Mouse (Mus musculus): Measurements from ENCODE around the gene Tmem59l. TPM values are rescaled to one million over a fixed set of nuclear protein-coding genes. Genes with fewer than 3 reads are reported as not detected.

Gene Tmem59l
- total and polyA plus RNA-seq, 3 experiments: 0.21 TPM; not detected in 2

- Histone ChIP-seq H3K79me2 (replicated peaks; ENCODE audit: control insufficient read depth, insufficient read depth, low read length) (no peaks in the 10 kb centered on the region), H3K27me3 (ENCODE audit: control insufficient read depth, insufficient read depth, low read length) (no peaks in the 10 kb centered on the region), H3K4me1 (ENCODE audit: control insufficient read depth, insufficient read depth, low read length) (no peaks in the 10 kb centered on the region; the same call in 1 of the 2 replicates), H3K36me3 (ENCODE audit: control insufficient read depth, insufficient read depth, low read length) (no peaks in the 10 kb centered on the region), H3K9ac (ENCODE audit: low read depth, low read length) (no peak overlapping the region), H3K4me3 (no peak overlapping the region), H3K27ac (no peak overlapping the region)
- WGBS: 56% methylated on average over 1 of the region's 1 CpGs
- intact Hi-C loops (cut with DNase I): no loop called here
- no peak for DNase-seq
- TF ChIP-seq POLR2A (IDR thresholded peaks at IDR 0.05; ENCODE audit: insufficient read depth, low read depth, low read length) (no peak), CTCF (IDR thresholded peaks at IDR 0.05) (no peak), EP300 (IDR thresholded peaks at IDR 0.05; ENCODE audit: insufficient read depth, low read depth, low read length) (no peak)
Measured at GRCm38 (mm10) chr8:70445988-70446387, 41.2 kb downstream of the Tmem59l start.

- 83% methylated on average over 4 of the region's 4 CpGs for WGBS
- H3K27ac ChIP-seq: no peak overlapping the region
- TF ChIP-seq EP300 (IDR thresholded peaks at IDR 0.05; ENCODE audit: insufficient read depth, low read depth, low read length) (no peak), CTCF (IDR thresholded peaks at IDR 0.05) (no peak), POLR2A (IDR thresholded peaks at IDR 0.05; ENCODE audit: insufficient read depth, low read depth, low read length) (no peak)
- H3K9ac ChIP-seq (ENCODE audit: low read depth, low read length): no peak overlapping the region
- no peak for DNase-seq
- H3K27me3 ChIP-seq (ENCODE audit: control insufficient read depth, insufficient read depth, low read length): no peaks in the 10 kb centered on the region
- intact Hi-C loops (cut with DNase I): no loop called here
- no peaks in the 10 kb centered on the region for H3K36me3 ChIP-seq (ENCODE audit: control insufficient read depth, insufficient read depth, low read length)
- peaks cover 3% of the 10 kb centered on the region for H3K4me1 ChIP-seq (ENCODE audit: control insufficient read depth, insufficient read depth, low read length)
- H3K79me2 ChIP-seq (replicated peaks; ENCODE audit: control insufficient read depth, insufficient read depth, low read length): peaks cover 4% of the 10 kb centered on the region; the same call in 1 of the 2 replicates
- no peak overlapping the region for H3K4me3 ChIP-seq
Measured at GRCm38 (mm10) chr8:70443326-70443725, 43.8 kb downstream of the Tmem59l start.

- no peak overlapping the region for H3K9ac ChIP-seq (ENCODE audit: low read depth, low read length)
- 44% methylated on average over 3 of the region's 3 CpGs for WGBS
- intact Hi-C loops (cut with DNase I): no loop called here
Measured at GRCm38 (mm10) chr8:70441565-70441964, 45.6 kb downstream of the Tmem59l start.

GRCm38 (mm10) chr8:70440246-70440645, 46.9 kb downstream of the Tmem59l start:
- Histone ChIP-seq H3K27ac (no peak overlapping the region), H3K4me1 (ENCODE audit: control insufficient read depth, insufficient read depth, low read length) (peaks cover 3% of the 10 kb centered on the region), H3K9ac (ENCODE audit: low read depth, low read length) (no peak overlapping the region), H3K79me2 (replicated peaks; ENCODE audit: control insufficient read depth, insufficient read depth, low read length) (peaks cover 6% of the 10 kb centered on the region; the same call in 1 of the 2 replicates), H3K4me3 (no peak overlapping the region), H3K27me3 (ENCODE audit: control insufficient read depth, insufficient read depth, low read length) (no peaks in the 10 kb centered on the region), H3K36me3 (ENCODE audit: control insufficient read depth, insufficient read depth, low read length) (no peaks in the 10 kb centered on the region)
- 48% methylated on average over 3 of the region's 3 CpGs for WGBS
- TF ChIP-seq CTCF (IDR thresholded peaks at IDR 0.05): no peak
- no peak for TF ChIP-seq EP300 (IDR thresholded peaks at IDR 0.05; ENCODE audit: insufficient read depth, low read depth, low read length)
- no peak for TF ChIP-seq POLR2A (IDR thresholded peaks at IDR 0.05; ENCODE audit: insufficient read depth, low read depth, low read length)
- intact Hi-C loops (cut with DNase I): no loop called here
- no peak for DNase-seq

More at GRCm38 (mm10) chr8:70441565-70441964, 45.6 kb downstream of the Tmem59l start:
- H3K36me3 ChIP-seq (ENCODE audit: control insufficient read depth, insufficient read depth, low read length): no peaks in the 10 kb centered on the region
- no peak overlapping the region for H3K27ac ChIP-seq
- no peak overlapping the region for H3K4me3 ChIP-seq
- no peak for TF ChIP-seq EP300 (IDR thresholded peaks at IDR 0.05; ENCODE audit: insufficient read depth, low read depth, low read length)
- TF ChIP-seq POLR2A (IDR thresholded peaks at IDR 0.05; ENCODE audit: insufficient read depth, low read depth, low read length): no peak
- no peak for TF ChIP-seq CTCF (IDR thresholded peaks at IDR 0.05)
- H3K79me2 ChIP-seq (replicated peaks; ENCODE audit: control insufficient read depth, insufficient read depth, low read length): peaks cover 4% of the 10 kb centered on the region; the same call in 1 of the 2 replicates
- H3K4me1 ChIP-seq (ENCODE audit: control insufficient read depth, insufficient read depth, low read length): peaks cover 3% of the 10 kb centered on the region
- DNase-seq: no peak
- no peaks in the 10 kb centered on the region for H3K27me3 ChIP-seq (ENCODE audit: control insufficient read depth, insufficient read depth, low read length)

- Histone ChIP-seq H3K27me3 (ENCODE audit: control insufficient read depth, insufficient read depth, low read length) (no peaks in the 10 kb centered on the region), H3K4me3 (peak overlapping the region; percentile 76), H3K4me1 (ENCODE audit: control insufficient read depth, insufficient read depth, low read length) (peaks cover 3% of the 10 kb centered on the region), H3K36me3 (ENCODE audit: control insufficient read depth, insufficient read depth, low read length) (no peaks in the 10 kb centered on the region), H3K79me2 (replicated peaks; ENCODE audit: control insufficient read depth, insufficient read depth, low read length) (peaks cover 6% of the 10 kb centered on the region; the same call in 1 of the 2 replicates), H3K9ac (ENCODE audit: low read depth, low read length) (peak overlapping the region; percentile 40), H3K27ac (peak overlapping the region; percentile 63)
- no peak for DNase-seq
- intact Hi-C loops (cut with DNase I): loop anchor here (2.0 to 5.0 kb wide), 3 partner anchors 37 to 63 kb away; partner anchors contain the start of gene Klhl26
- TF ChIP-seq CTCF (IDR thresholded peaks at IDR 0.05) (no peak), POLR2A (IDR thresholded peaks at IDR 0.05; ENCODE audit: insufficient read depth, low read depth, low read length) (no peak; the same call in 1 of the 2 replicates), EP300 (IDR thresholded peaks at IDR 0.05; ENCODE audit: insufficient read depth, low read depth, low read length) (no peak)
- 1% methylated on average over 7 of the region's 7 CpGs for WGBS
Measured at GRCm38 (mm10) chr8:70439848-70440179, 47.3 kb downstream of the Tmem59l start.

GRCm38 (mm10) chr8:70439055-70439847, 47.9 kb downstream of the Tmem59l start, which contains the start of gene Crtc1:
Gene Crtc1, minus strand, starts transcription at chr8:70439579.
- H3K79me2 ChIP-seq (replicated peaks; ENCODE audit: control insufficient read depth, insufficient read depth, low read length): peaks cover 7% of the 10 kb centered on the region; the same call in 1 of the 2 replicates
- H3K27ac ChIP-seq: peak within 1 kb of the TSS; percentile 76
- peak; percentile 99 for DNase-seq
- H3K4me1 ChIP-seq (ENCODE audit: control insufficient read depth, insufficient read depth, low read length): peaks cover 3% of the 10 kb centered on the region
- intact Hi-C loops (cut with DNase I): loop anchor here (2.0 to 5.0 kb wide), 3 partner anchors 38 to 64 kb away; partner anchors contain the start of gene Klhl26
- 1% methylated on average over 65 of the region's 70 CpGs for WGBS
- TF ChIP-seq EP300 (IDR thresholded peaks at IDR 0.05; ENCODE audit: insufficient read depth, low read depth, low read length) (no peak), CTCF (IDR thresholded peaks at IDR 0.05) (0 out of 2 replicates have a peak, but pooled peaks have one; percentile 6), POLR2A (IDR thresholded peaks at IDR 0.05; ENCODE audit: insufficient read depth, low read depth, low read length) (peak; percentile 79)
- peak within 1 kb of the TSS; percentile 76 for H3K4me3 ChIP-seq
- H3K27me3 ChIP-seq (ENCODE audit: control insufficient read depth, insufficient read depth, low read length): no peaks in the 10 kb centered on the region
- H3K9ac ChIP-seq (ENCODE audit: low read depth, low read length): peak within 1 kb of the TSS; percentile 74
- H3K36me3 ChIP-seq (ENCODE audit: control insufficient read depth, insufficient read depth, low read length): no peaks in the 10 kb centered on the region

Data from heart, adult 2 months (tissue).